Mouse (Mus musculus) midbrain, embryonic 12.5 days (tissue): ENCODE measurements around the gene Ube4a. TPM values are rescaled to one million over a fixed set of nuclear protein-coding genes. Genes with fewer than 3 reads are reported as not detected.
A peak's percentile ranks its signal among the peaks of the same experiment; 100 is the strongest.

ENCODE experiments used
- ATAC-seq: fragments of 200-750 bp; cut with Nextera tagmentation; 2 replicates; pipeline ENCODE4 v1.8.0; 2017; ENCODE audit warnings: low read depth, moderate TSS enrichment, moderate library complexity; ENCODE audit not compliant: low FRiP score
- H3K27ac ChIP-seq: fragments of 300-500 bp; sonication (generic); replicated peaks from 2 replicates; pipeline ENCODE4 v1.5.1; 2016; ENCODE audit warnings: mild to moderate bottlenecking
- H3K27me3 ChIP-seq: fragments of 300-500 bp; sonication (generic); 2 replicates; pipeline ENCODE4 v1.6.1; 2016; ENCODE audit warnings: mild to moderate bottlenecking
- H3K36me3 ChIP-seq: fragments of 300-500 bp; sonication (generic); 2 replicates; pipeline ENCODE4 v1.6.1; 2016
- H3K4me1 ChIP-seq: fragments of 300-500 bp; sonication (generic); 2 replicates; pipeline ENCODE4 v1.6.1; 2016
- H3K4me2 ChIP-seq: fragments of 300-500 bp; sonication (generic); replicated peaks from 2 replicates; pipeline ENCODE4 v1.6.1; 2016; ENCODE audit warnings: mild to moderate bottlenecking, moderate library complexity
- H3K4me3 ChIP-seq: fragments of 300-500 bp; sonication (generic); 2 replicates; pipeline ENCODE4 v1.5.1; 2016; ENCODE audit warnings: mild to moderate bottlenecking
- H3K9ac ChIP-seq: fragments of 300-500 bp; sonication (generic); replicated peaks from 2 replicates; pipeline ENCODE4 v1.6.1; 2016; ENCODE audit warnings: mild to moderate bottlenecking, moderate library complexity
- H3K9me3 ChIP-seq: fragments of 300-500 bp; sonication (generic); 2 replicates; pipeline ENCODE4 v1.6.1; 2016; ENCODE audit warnings: mild to moderate bottlenecking
- WGBS: fragments of 180-500 bp; shearing (Covaris S2); methylation state at CpG from one replicate; pipeline ENCODE4 v1.1.7; 2016; 5-methylcytosine and 5-hydroxymethylcytosine counted together
- polyA plus RNA-seq: library from polyadenylated mRNA; unstranded; fragments of >200 nt; fragmentation: Nextera tagmentation; extraction: Ambion mirVana; gene quantifications from 2 replicates; pipeline ENCODE4 v1.2.1, GENCODE M21; 2016

Ube4a gene
- polyA plus RNA-seq, 1 experiment from 2014 or later, result 34.6 TPM

GRCm38 (mm10) chr9:44920374-44921122, 44.9 kb downstream of the Ube4a start, which contains the start of gene Atp5l:
Gene Atp5l (minus strand): TSS chr9:44920742.
- H3K27ac ChIP-seq, result peak within 1 kb of the TSS; percentile 89
- H3K36me3 ChIP-seq, result no peaks in the 10 kb centered on the region
- H3K4me1 ChIP-seq, result peaks cover 12% of the 10 kb centered on the region
- H3K9me3 ChIP-seq, result no peaks in the 10 kb centered on the region
- H3K9ac ChIP-seq, result peak within 1 kb of the TSS; percentile 94
- ATAC-seq, result peak; percentile 87
- under 1% methylated on average over 48 of the region's 48 CpGs for WGBS
- H3K4me3 ChIP-seq, result peak within 1 kb of the TSS; percentile 94
- H3K4me2 ChIP-seq, result peak within 1 kb of the TSS; percentile 88
- H3K27me3 ChIP-seq, result no peaks in the 10 kb centered on the region

GRCm38 (mm10) chr9:44919606-44920005, 45.8 kb downstream of the Ube4a start:
- Histone ChIP-seq H3K9ac (peak overlapping the region; percentile 94), H3K4me3 (peak overlapping the region; percentile 94), H3K27ac (no peak overlapping the region), H3K9me3 (no peaks in the 10 kb centered on the region), H3K4me2 (peak overlapping the region; percentile 88), H3K36me3 (no peaks in the 10 kb centered on the region), H3K4me1 (peaks cover 21% of the 10 kb centered on the region), H3K27me3 (no peaks in the 10 kb centered on the region)
- ATAC-seq, result no peak
- 44% methylated on average over 2 of the region's 2 CpGs for WGBS

GRCm38 (mm10) chr9:44916196-44916595, 49.2 kb downstream of the Ube4a start:
- H3K9me3 ChIP-seq, result no peaks in the 10 kb centered on the region
- no peak overlapping the region for H3K4me3 ChIP-seq
- H3K4me1 ChIP-seq, result peaks cover 21% of the 10 kb centered on the region
- H3K27me3 ChIP-seq, result no peaks in the 10 kb centered on the region
- H3K36me3 ChIP-seq, result peaks cover 17% of the 10 kb centered on the region
- no peak overlapping the region for H3K27ac ChIP-seq
- no peak overlapping the region for H3K4me2 ChIP-seq
- no peak overlapping the region for H3K9ac ChIP-seq
- ATAC-seq, result no peak
- WGBS, result 45% methylated on average over 1 of the region's 1 CpGs

- no peak overlapping the region for H3K9ac ChIP-seq
- no peak overlapping the region for H3K4me2 ChIP-seq
- H3K4me3 ChIP-seq, result no peak overlapping the region
- 56% methylated on average over 4 of the region's 4 CpGs for WGBS
- no peaks in the 10 kb centered on the region for H3K9me3 ChIP-seq
- peaks cover 31% of the 10 kb centered on the region for H3K36me3 ChIP-seq
- H3K27me3 ChIP-seq, result no peaks in the 10 kb centered on the region
- H3K4me1 ChIP-seq, result peaks cover 19% of the 10 kb centered on the region
- 0 out of 2 replicates have a peak overlapping the region, but pooled peaks have one; percentile 26 for H3K27ac ChIP-seq
- no peak for ATAC-seq
These were observed 50.7 kb downstream of the Ube4a start for GRCm38 (mm10) chr9:44914706-44915105.

GRCm38 (mm10) chr9:44911365-44911764, 54.0 kb downstream of the Ube4a start:
- Histone ChIP-seq H3K27me3 (no peaks in the 10 kb centered on the region), H3K36me3 (peaks cover 31% of the 10 kb centered on the region), H3K27ac (no peak overlapping the region), H3K4me2 (no peak overlapping the region), H3K4me1 (peaks cover 11% of the 10 kb centered on the region), H3K9ac (no peak overlapping the region), H3K9me3 (no peaks in the 10 kb centered on the region), H3K4me3 (no peak overlapping the region)
- WGBS, result 94% methylated on average over 4 of the region's 4 CpGs
- no peak for ATAC-seq

- 84% methylated on average over 4 of the region's 4 CpGs for WGBS
- peaks cover 8% of the 10 kb centered on the region for H3K36me3 ChIP-seq
- no peak for ATAC-seq
These were observed 59.8 kb downstream of the Ube4a start for GRCm38 (mm10) chr9:44905620-44906019.

GRCm38 (mm10) chr9:44904964-44905363, 60.4 kb downstream of the Ube4a start:
- no peak for ATAC-seq

More at GRCm38 (mm10) chr9:44905620-44906019, 59.8 kb downstream of the Ube4a start:
- Histone ChIP-seq H3K27me3 (no peaks in the 10 kb centered on the region), H3K9me3 (no peaks in the 10 kb centered on the region), H3K4me3 (no peak overlapping the region), H3K4me2 (no peak overlapping the region), H3K9ac (no peak overlapping the region), H3K27ac (no peak overlapping the region), H3K4me1 (no peaks in the 10 kb centered on the region)

GRCm38 (mm10) chr9:44903856-44904255, 61.5 kb downstream of the Ube4a start:
- Histone ChIP-seq H3K4me2 (no peak overlapping the region), H3K36me3 (no peaks in the 10 kb centered on the region), H3K27ac (no peak overlapping the region), H3K27me3 (no peaks in the 10 kb centered on the region), H3K4me1 (no peaks in the 10 kb centered on the region), H3K4me3 (no peak overlapping the region), H3K9me3 (no peaks in the 10 kb centered on the region), H3K9ac (no peak overlapping the region)
- no peak for ATAC-seq
- 81% methylated on average over 4 of the region's 4 CpGs for WGBS

More at GRCm38 (mm10) chr9:44904964-44905363, 60.4 kb downstream of the Ube4a start:
- H3K9ac ChIP-seq, result no peak overlapping the region
- H3K9me3 ChIP-seq, result no peaks in the 10 kb centered on the region
- WGBS, result 80% methylated on average over 5 of the region's 5 CpGs
- no peak overlapping the region for H3K27ac ChIP-seq
- H3K27me3 ChIP-seq, result no peaks in the 10 kb centered on the region
- H3K4me3 ChIP-seq, result no peak overlapping the region
- no peaks in the 10 kb centered on the region for H3K4me1 ChIP-seq
- H3K4me2 ChIP-seq, result no peak overlapping the region
- 0 out of 2 replicates have a peak, but pooled peaks cover 2% of the 10 kb centered on the region for H3K36me3 ChIP-seq

GRCm38 (mm10) chr9:44900402-44900801, 65.0 kb downstream of the Ube4a start:
- no peak for ATAC-seq
- Histone ChIP-seq H3K4me1 (no peaks in the 10 kb centered on the region), H3K9me3 (no peaks in the 10 kb centered on the region), H3K4me2 (no peak overlapping the region), H3K9ac (no peak overlapping the region), H3K27me3 (no peaks in the 10 kb centered on the region), H3K36me3 (no peaks in the 10 kb centered on the region), H3K4me3 (no peak overlapping the region), H3K27ac (no peak overlapping the region)
- 68% methylated on average over 4 of the region's 4 CpGs for WGBS

GRCm38 (mm10) chr9:44899716-44900115, 65.7 kb downstream of the Ube4a start:
- Histone ChIP-seq H3K36me3 (no peaks in the 10 kb centered on the region), H3K9me3 (no peaks in the 10 kb centered on the region), H3K27me3 (no peaks in the 10 kb centered on the region), H3K4me3 (no peak overlapping the region), H3K4me2 (no peak overlapping the region), H3K27ac (no peak overlapping the region), H3K4me1 (no peaks in the 10 kb centered on the region), H3K9ac (no peak overlapping the region)
- 83% methylated on average over 3 of the region's 3 CpGs for WGBS
- no peak for ATAC-seq

- H3K4me1 ChIP-seq, result no peaks in the 10 kb centered on the region
- 67% methylated on average over 4 of the region's 4 CpGs for WGBS
- no peak overlapping the region for H3K9ac ChIP-seq
- H3K36me3 ChIP-seq, result no peaks in the 10 kb centered on the region
- no peaks in the 10 kb centered on the region for H3K9me3 ChIP-seq
- H3K4me2 ChIP-seq, result no peak overlapping the region
- no peak overlapping the region for H3K4me3 ChIP-seq
- H3K27me3 ChIP-seq, result no peaks in the 10 kb centered on the region
- H3K27ac ChIP-seq, result no peak overlapping the region
- ATAC-seq, result no peak
These were observed 68.4 kb downstream of the Ube4a start for GRCm38 (mm10) chr9:44897024-44897423.

GRCm38 (mm10) chr9:44892664-44893063, 72.7 kb downstream of the Ube4a start:
- H3K4me1 ChIP-seq, result no peaks in the 10 kb centered on the region
- no peaks in the 10 kb centered on the region for H3K9me3 ChIP-seq
- H3K4me2 ChIP-seq, result no peak overlapping the region
- no peak overlapping the region for H3K4me3 ChIP-seq
- H3K27ac ChIP-seq, result no peak overlapping the region
- 66% methylated on average over 3 of the region's 3 CpGs for WGBS
- no peaks in the 10 kb centered on the region for H3K36me3 ChIP-seq
- H3K27me3 ChIP-seq, result no peaks in the 10 kb centered on the region; the same call in 1 of the 2 replicates
- ATAC-seq, result no peak
- H3K9ac ChIP-seq, result no peak overlapping the region
